In the genomic region with DNA sequence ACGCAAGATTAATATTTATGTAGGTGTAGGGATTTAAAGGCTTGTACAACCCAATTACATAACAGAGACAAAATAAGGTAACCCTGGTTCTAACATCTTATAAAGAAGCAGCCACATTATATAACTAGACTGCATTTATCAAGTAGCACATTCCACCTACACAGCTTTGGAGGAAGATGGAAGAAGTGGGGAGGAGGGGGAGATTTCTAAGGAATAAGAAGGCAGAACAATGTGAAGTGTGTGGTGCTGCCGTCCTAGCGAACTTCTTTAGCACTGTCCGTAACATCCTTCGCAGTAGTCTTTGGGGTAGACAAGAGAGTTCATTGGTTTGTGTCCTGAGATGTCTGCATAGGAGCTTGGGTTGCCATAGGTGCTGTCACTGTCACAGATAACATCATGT, we compare ENCODE assay signal across 20 mouse cellular contexts.
"Had no signal": no experiment of that assay in that cellular context is flagged by ENCODE, and none has a peak within 500 bp of the region (broad histone marks: within the 10 kb centered on the region; RNA-seq: fewer than 3 reads in every experiment).

No protein-coding gene starts in this region.

- H3K4me1 ChIP-seq: intestine, embryonic 15.5 days; kidney, embryonic 15.5 days; limb, embryonic 12.5 days; limb, embryonic 15.5 days; midbrain, embryonic 12.5 days; midbrain, embryonic 15.5 days; neural tube, embryonic 13.5 days had no signal

- ATAC-seq: intestine, embryonic 15.5 days; liver, postnatal 0 days; lung, postnatal 0 days; midbrain, embryonic 15.5 days had no signal

- DNase-seq: kidney, adult 11 months; kidney, adult 8-10 months; kidney, postnatal 10 days; kidney, postnatal 4 days; layer of hippocampus, postnatal 36 days; liver, postnatal 0 days; lung, embryonic 14.5 days; thymus, postnatal 36 days had no signal

- H3K4me3 ChIP-seq: intestine, embryonic 15.5 days; kidney, embryonic 15.5 days; limb, embryonic 12.5 days; limb, embryonic 15.5 days; midbrain, embryonic 12.5 days; midbrain, embryonic 15.5 days; myocyte; neural tube, embryonic 13.5 days had no signal

- H3K27ac ChIP-seq: intestine, embryonic 15.5 days; kidney, embryonic 15.5 days; limb, embryonic 12.5 days; limb, embryonic 15.5 days; liver, embryonic 14.5 days; macrophage; midbrain, embryonic 12.5 days; midbrain, embryonic 15.5 days; neural tube, embryonic 13.5 days; stomach, postnatal 0 days had no signal
